Mouse (Mus musculus) intestine, embryonic 15.5 days (tissue): ENCODE measurements around the gene B230217C12Rik. TPM values are rescaled to one million over a fixed set of nuclear protein-coding genes. Genes with fewer than 3 reads are reported as not detected.
A peak's percentile ranks its signal among the peaks of the same experiment; 100 is the strongest.

Experiments
- ATAC-seq: fragments of 200-750 bp; cut with Nextera tagmentation; 2 replicates; pipeline ENCODE4 v1.8.0; 2017; ENCODE audit warnings: moderate TSS enrichment, moderate library complexity
- H3K27ac ChIP-seq: fragments of 300-500 bp; sonication (generic); 2 replicates; pipeline ENCODE4 v1.5.1; 2015; ENCODE audit warnings: mild to moderate bottlenecking, inconsistent platforms
- H3K27me3 ChIP-seq: fragments of 300-500 bp; sonication (generic); replicated peaks from 2 replicates; pipeline ENCODE4 v1.6.1; 2015; ENCODE audit warnings: inconsistent platforms
- H3K36me3 ChIP-seq: fragments of 300-500 bp; sonication (generic); 2 replicates; pipeline ENCODE4 v1.6.1; 2015; ENCODE audit warnings: inconsistent platforms
- H3K4me1 ChIP-seq: fragments of 300-500 bp; sonication (generic); replicated peaks from 2 replicates; pipeline ENCODE4 v1.6.1; 2015; ENCODE audit warnings: inconsistent platforms
- H3K4me2 ChIP-seq: fragments of 300-500 bp; sonication (generic); replicated peaks from 2 replicates; pipeline ENCODE4 v1.6.1; 2015; ENCODE audit warnings: mild to moderate bottlenecking, inconsistent platforms
- H3K4me3 ChIP-seq: fragments of 300-500 bp; sonication (generic); replicated peaks from 2 replicates; pipeline ENCODE4 v1.5.1; 2015; ENCODE audit warnings: inconsistent platforms
- H3K9ac ChIP-seq: fragments of 300-500 bp; sonication (generic); 2 replicates; pipeline ENCODE4 v1.6.1; 2015; ENCODE audit warnings: inconsistent platforms
- H3K9me3 ChIP-seq: fragments of 300-500 bp; sonication (generic); 2 replicates; pipeline ENCODE4 v1.6.1; 2016; ENCODE audit warnings: inconsistent platforms
- WGBS: fragments of 180-500 bp; shearing (Covaris S2); methylation state at CpG from one replicate; pipeline ENCODE4 v1.1.7; 2015; 5-methylcytosine and 5-hydroxymethylcytosine counted together
- polyA plus RNA-seq: library from polyadenylated mRNA; unstranded; fragments of >200 nt; fragmentation: Nextera tagmentation; extraction: Ambion mirVana; gene quantifications from 2 replicates; pipeline ENCODE4 v1.2.1, GENCODE M21; 2015

Gene B230217C12Rik
- polyA plus RNA-seq, 1 experiment from 2014 or later = 5.2 TPM

GRCm38 (mm10) chr11:97819102-97819501 is 21.5 kb upstream of the B230217C12Rik start:
- no peak for ATAC-seq
- Histone ChIP-seq H3K27ac (no peak overlapping the region), H3K27me3 (no peaks in the 10 kb centered on the region), H3K9me3 (no peaks in the 10 kb centered on the region), H3K4me3 (no peak overlapping the region), H3K9ac (no peak overlapping the region), H3K36me3 (peaks cover 26% of the 10 kb centered on the region; the same call in 1 of the 2 replicates), H3K4me1 (peaks cover 61% of the 10 kb centered on the region), H3K4me2 (no peak overlapping the region)
- 54% methylated on average over 4 of the region's 4 CpGs for WGBS

GRCm38 (mm10) chr11:97819923-97820322 is 20.7 kb upstream of the B230217C12Rik start:
- Histone ChIP-seq H3K36me3 (peaks cover 30% of the 10 kb centered on the region), H3K9ac (no peak overlapping the region), H3K4me1 (peaks cover 62% of the 10 kb centered on the region), H3K9me3 (no peaks in the 10 kb centered on the region), H3K27me3 (no peaks in the 10 kb centered on the region), H3K4me2 (no peak overlapping the region), H3K4me3 (no peak overlapping the region), H3K27ac (0 out of 2 replicates have a peak overlapping the region, but pooled peaks have one; percentile 0)
- ATAC-seq = no peak
- WGBS = 68% methylated on average over 5 of the region's 5 CpGs

GRCm38 (mm10) chr11:97820840-97821239 is 19.7 kb upstream of the B230217C12Rik start:
- H3K27me3 ChIP-seq = no peaks in the 10 kb centered on the region
- H3K36me3 ChIP-seq = peaks cover 29% of the 10 kb centered on the region
- H3K4me2 ChIP-seq = no peak overlapping the region
- 38% methylated on average over 4 of the region's 4 CpGs for WGBS
- H3K4me1 ChIP-seq = peaks cover 62% of the 10 kb centered on the region
- ATAC-seq = peak; percentile 48
- H3K4me3 ChIP-seq = no peak overlapping the region
- 0 out of 2 replicates have a peak overlapping the region, but pooled peaks have one; percentile 27 for H3K27ac ChIP-seq
- H3K9me3 ChIP-seq = no peaks in the 10 kb centered on the region
- H3K9ac ChIP-seq = no peak overlapping the region

- WGBS = 89% methylated on average over 8 of the region's 8 CpGs
- Histone ChIP-seq H3K27ac (0 out of 2 replicates have a peak overlapping the region, but pooled peaks have one; percentile 27), H3K4me1 (peaks cover 58% of the 10 kb centered on the region), H3K27me3 (no peaks in the 10 kb centered on the region), H3K4me3 (no peak overlapping the region), H3K36me3 (peaks cover 29% of the 10 kb centered on the region), H3K9me3 (no peaks in the 10 kb centered on the region), H3K9ac (no peak overlapping the region), H3K4me2 (no peak overlapping the region)
- ATAC-seq = no peak
These were observed 19.0 kb upstream of the B230217C12Rik start for GRCm38 (mm10) chr11:97821401-97822064.

GRCm38 (mm10) chr11:97822840-97823603 is 17.6 kb upstream of the B230217C12Rik start:
- no peak overlapping the region for H3K27ac ChIP-seq
- H3K36me3 ChIP-seq = peaks cover 41% of the 10 kb centered on the region
- H3K27me3 ChIP-seq = no peaks in the 10 kb centered on the region
- no peak overlapping the region for H3K9ac ChIP-seq
- H3K4me3 ChIP-seq = no peak overlapping the region
- peaks cover 45% of the 10 kb centered on the region for H3K4me1 ChIP-seq
- H3K9me3 ChIP-seq = no peaks in the 10 kb centered on the region
- no peak overlapping the region for H3K4me2 ChIP-seq
- no peak for ATAC-seq
- 80% methylated on average over 20 of the region's 20 CpGs for WGBS

- H3K36me3 ChIP-seq = peaks cover 41% of the 10 kb centered on the region
These were observed 16.4 kb upstream of the B230217C12Rik start for GRCm38 (mm10) chr11:97824168-97824567.

GRCm38 (mm10) chr11:97824895-97825294 is 15.7 kb upstream of the B230217C12Rik start:
- no peak overlapping the region for H3K27ac ChIP-seq
- ATAC-seq = no peak
- H3K4me1 ChIP-seq = peaks cover 34% of the 10 kb centered on the region
- H3K4me3 ChIP-seq = no peak overlapping the region
- no peaks in the 10 kb centered on the region for H3K27me3 ChIP-seq
- WGBS = 74% methylated on average over 6 of the region's 6 CpGs
- H3K36me3 ChIP-seq = peaks cover 41% of the 10 kb centered on the region
- H3K9me3 ChIP-seq = no peaks in the 10 kb centered on the region
- no peak overlapping the region for H3K4me2 ChIP-seq
- peak overlapping the region; percentile 13; the same call in 1 of the 2 replicates for H3K9ac ChIP-seq

More at GRCm38 (mm10) chr11:97824168-97824567, 16.4 kb upstream of the B230217C12Rik start:
- peaks cover 36% of the 10 kb centered on the region for H3K4me1 ChIP-seq
- H3K9ac ChIP-seq = no peak overlapping the region
- 96% methylated on average over 11 of the region's 11 CpGs for WGBS
- no peak overlapping the region for H3K4me3 ChIP-seq
- H3K27me3 ChIP-seq = no peaks in the 10 kb centered on the region
- no peaks in the 10 kb centered on the region for H3K9me3 ChIP-seq
- ATAC-seq = no peak
- no peak overlapping the region for H3K27ac ChIP-seq
- no peak overlapping the region for H3K4me2 ChIP-seq

- Histone ChIP-seq H3K4me3 (no peak overlapping the region), H3K4me2 (no peak overlapping the region), H3K27ac (no peak overlapping the region), H3K9me3 (no peaks in the 10 kb centered on the region), H3K36me3 (peaks cover 41% of the 10 kb centered on the region), H3K4me1 (peaks cover 33% of the 10 kb centered on the region), H3K27me3 (no peaks in the 10 kb centered on the region), H3K9ac (0 out of 2 replicates have a peak overlapping the region, but pooled peaks have one; percentile 13)
- 84% methylated on average over 10 of the region's 10 CpGs for WGBS
- ATAC-seq = no peak
These were observed 15.3 kb upstream of the B230217C12Rik start for GRCm38 (mm10) chr11:97825295-97825694.

GRCm38 (mm10) chr11:97825971-97826370 is 14.6 kb upstream of the B230217C12Rik start:
- no peaks in the 10 kb centered on the region for H3K27me3 ChIP-seq
- H3K4me3 ChIP-seq = no peak overlapping the region
- peaks cover 38% of the 10 kb centered on the region for H3K36me3 ChIP-seq
- no peak overlapping the region for H3K9ac ChIP-seq
- H3K4me1 ChIP-seq = peaks cover 27% of the 10 kb centered on the region
- 76% methylated on average over 9 of the region's 9 CpGs for WGBS
- H3K4me2 ChIP-seq = no peak overlapping the region; the same call in 1 of the 2 replicates
- no peak for ATAC-seq
- H3K27ac ChIP-seq = peak overlapping the region; percentile 51; the same call in 1 of the 2 replicates
- H3K9me3 ChIP-seq = no peaks in the 10 kb centered on the region

GRCm38 (mm10) chr11:97826414-97826813 is 14.2 kb upstream of the B230217C12Rik start:
- 67% methylated on average over 7 of the region's 7 CpGs for WGBS
- H3K36me3 ChIP-seq = peaks cover 36% of the 10 kb centered on the region
- H3K4me1 ChIP-seq = peaks cover 23% of the 10 kb centered on the region
- H3K9me3 ChIP-seq = no peaks in the 10 kb centered on the region
- no peaks in the 10 kb centered on the region for H3K27me3 ChIP-seq
- ATAC-seq = 0 out of 2 replicates have a peak, but pooled peaks have one; percentile 55
- H3K27ac ChIP-seq = peak overlapping the region; percentile 51; the same call in 1 of the 2 replicates
- no peak overlapping the region for H3K4me2 ChIP-seq
- no peak overlapping the region for H3K9ac ChIP-seq
- no peak overlapping the region for H3K4me3 ChIP-seq

GRCm38 (mm10) chr11:97827654-97828053 is 12.9 kb upstream of the B230217C12Rik start:
- peaks cover 20% of the 10 kb centered on the region; the same call in 1 of the 2 replicates for H3K4me1 ChIP-seq
- no peaks in the 10 kb centered on the region for H3K9me3 ChIP-seq
- H3K27me3 ChIP-seq = no peaks in the 10 kb centered on the region
- H3K4me3 ChIP-seq = no peak overlapping the region
- no peak overlapping the region for H3K4me2 ChIP-seq
- H3K9ac ChIP-seq = no peak overlapping the region
- peaks cover 35% of the 10 kb centered on the region for H3K36me3 ChIP-seq
- no peak overlapping the region for H3K27ac ChIP-seq
- ATAC-seq = no peak
- 82% methylated on average over 6 of the region's 6 CpGs for WGBS

GRCm38 (mm10) chr11:97829365-97829764 is 11.2 kb upstream of the B230217C12Rik start:
- H3K36me3 ChIP-seq = peaks cover 38% of the 10 kb centered on the region
- H3K27ac ChIP-seq = no peak overlapping the region
- 93% methylated on average over 7 of the region's 7 CpGs for WGBS

More at GRCm38 (mm10) chr11:97829365-97829764, 11.2 kb upstream of the B230217C12Rik start:
- no peak overlapping the region for H3K4me2 ChIP-seq
- ATAC-seq = no peak
- no peaks in the 10 kb centered on the region for H3K27me3 ChIP-seq
- H3K4me3 ChIP-seq = no peak overlapping the region
- H3K9me3 ChIP-seq = no peaks in the 10 kb centered on the region
- peaks cover 13% of the 10 kb centered on the region; the same call in 1 of the 2 replicates for H3K4me1 ChIP-seq
- H3K9ac ChIP-seq = no peak overlapping the region
